Mouse (Mus musculus) left cerebral cortex, postnatal 10 days (tissue): ENCODE data around the gene Krtap12-1. TPM values are rescaled to one million over a fixed set of nuclear protein-coding genes. Genes with fewer than 3 reads are reported as not detected.
"Not testable (repeated sequence)": the region's sequence is repeated elsewhere in the genome, so short reads cannot be mapped to it uniquely, and the experiment has no call there.

Source experiments
- DNase-seq, 2 experiments: peaks; one replicate each; pipeline ENCODE4 v3.0.0; 2021 to 2022; ENCODE audit warnings: low spot score in 2 of 2, mixed read lengths in 1 of 2; ENCODE audit errors: extremely low spot score in 1 of 2
- intact Hi-C: fragments of 180-260 bp; cut with DNase I; formaldehyde crosslinking; loops from one replicate; pipeline ENCODE4 v1.15.1; 2025
- total RNA-seq, 2 experiments: library from RNA; stranded (reverse); gene quantifications; 2 replicates each; pipeline ENCODE4 v1.2.3; 2021

Gene Krtap12-1
- total RNA-seq, 2 experiments from 2014 or later, result not detected

DNA sequence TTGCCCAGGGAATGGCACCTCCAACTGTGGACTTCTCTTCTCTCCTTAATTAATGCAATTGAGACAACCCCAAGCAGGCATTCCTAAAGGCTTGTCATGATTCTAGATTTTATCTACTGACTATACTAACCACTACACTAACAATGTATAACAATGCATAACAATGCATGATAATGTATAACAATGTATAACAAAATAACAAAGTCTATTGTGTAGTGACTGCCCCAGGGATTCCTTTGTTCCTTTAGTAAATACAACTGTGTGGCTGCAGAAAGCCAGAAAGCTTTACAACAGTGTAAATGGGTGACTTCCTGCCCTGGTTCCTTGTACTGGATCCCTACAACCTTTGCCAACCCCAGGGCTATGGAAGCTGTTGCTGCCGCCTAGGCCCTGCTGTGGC lies 15.5 kb downstream of the Krtap12-1 start:
- DNase-seq, result no peak
- intact Hi-C loops, result no loop called here

DNA sequence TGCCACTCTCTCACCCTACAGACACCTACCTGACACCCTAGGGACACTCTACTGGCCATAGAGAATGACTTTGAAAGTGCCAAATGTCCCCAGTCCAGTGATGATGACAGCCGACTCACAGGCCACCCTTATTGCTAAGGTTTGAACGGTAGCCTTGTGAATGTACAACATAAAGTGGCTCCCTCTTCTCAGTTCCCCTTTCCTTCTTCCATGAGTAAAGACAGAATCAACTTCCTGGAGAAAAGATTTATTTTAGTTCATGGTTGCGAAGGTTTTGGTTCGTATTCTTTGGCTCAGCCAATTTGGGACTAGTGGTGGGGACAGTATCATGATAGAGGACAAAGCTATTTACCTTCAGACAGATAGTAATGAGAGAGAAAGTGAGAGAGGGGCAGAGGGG lies 18.5 kb downstream of the Krtap12-1 start:
- no peak for DNase-seq
- intact Hi-C loops, result no loop called here

DNA sequence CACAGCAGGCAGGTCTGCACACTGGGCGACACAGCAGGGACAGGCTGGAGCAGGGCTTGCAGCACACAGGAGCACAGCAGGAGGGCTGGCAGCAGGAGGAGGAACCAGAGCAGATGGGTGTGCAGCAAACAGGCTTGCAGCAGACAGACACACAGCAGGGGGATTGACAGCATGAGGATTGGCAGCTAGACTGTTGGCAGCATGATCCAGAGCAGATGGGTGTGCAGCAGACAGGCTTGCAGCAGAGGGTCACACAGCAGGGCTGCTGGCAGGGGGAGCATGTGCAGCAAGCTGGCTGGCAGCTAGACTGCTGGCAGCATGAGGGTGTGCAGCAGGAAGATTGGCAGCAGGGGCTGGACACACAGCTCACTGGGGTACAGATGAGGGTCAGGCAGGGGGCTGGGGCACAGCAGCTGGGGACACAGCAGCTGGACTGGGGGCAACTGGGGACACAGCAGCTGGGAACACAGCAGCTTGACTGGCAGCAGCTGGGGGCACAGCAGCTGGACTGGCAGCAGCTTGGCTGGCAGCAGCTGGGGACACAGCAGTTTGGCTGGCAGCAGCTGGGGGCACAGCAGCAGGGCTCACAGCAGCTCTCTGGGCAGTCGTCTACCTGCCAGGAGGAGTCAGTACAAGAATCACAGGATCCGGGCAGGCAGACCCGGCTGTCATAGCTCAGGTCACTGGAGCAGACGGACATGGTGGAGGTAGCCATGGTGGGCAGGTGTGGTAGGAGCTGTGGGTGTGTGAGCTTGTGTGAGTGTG lies 21.7 kb downstream of the Krtap12-1 start, which contains the start of gene Gm18596:
Gm18596 (minus strand) TSS at position 715 of the 765 bp plus-strand sequence.
- DNase-seq, intact Hi-C loops: not testable (repeated sequence)

DNA sequence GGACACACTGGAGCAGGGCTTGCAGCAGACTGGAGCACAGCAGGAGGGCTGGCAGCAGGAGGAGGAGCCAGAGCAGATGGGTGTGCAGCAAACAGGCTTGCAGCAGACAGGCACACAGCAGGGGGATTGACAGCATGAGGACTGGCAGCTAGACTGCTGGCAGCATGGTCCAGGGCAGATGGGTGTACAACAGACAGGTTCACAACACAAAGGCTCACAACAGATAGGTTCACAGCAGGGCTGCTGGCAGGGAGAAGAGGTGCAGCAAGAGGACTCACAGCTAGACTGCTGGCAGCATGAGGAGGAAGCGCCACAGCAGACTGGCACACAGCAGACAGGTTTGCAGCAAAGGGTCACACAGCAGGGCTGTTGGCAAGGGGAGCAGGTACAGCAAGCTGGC lies 30.3 kb downstream of the Krtap12-1 start:
- intact Hi-C loops, DNase-seq: not testable (repeated sequence)

DNA sequence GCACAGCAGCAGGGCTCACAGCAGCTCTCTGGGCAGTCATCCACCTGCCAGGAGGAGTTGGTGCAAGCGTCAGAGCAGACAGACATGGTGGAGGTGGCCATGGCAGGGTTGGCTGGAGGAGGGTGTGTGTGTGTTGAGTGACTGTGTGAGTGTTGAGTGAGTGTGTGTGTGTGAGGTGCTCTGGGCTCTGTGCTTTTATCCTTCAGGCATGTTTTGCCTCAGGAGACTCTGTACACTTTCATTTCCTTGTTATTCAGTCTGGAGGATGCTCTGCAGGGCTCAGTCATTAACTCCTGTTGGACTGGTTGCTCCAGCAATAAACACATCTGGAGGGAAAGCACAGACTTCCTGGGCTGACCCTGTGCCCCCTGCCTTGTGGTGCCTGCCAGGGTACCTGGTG lies 30.9 kb downstream of the Krtap12-1 start, which contains the start of gene Gm9736:
Gm9736 (minus strand) TSS at position 101 of the 400 bp plus-strand sequence.
- DNase-seq, intact Hi-C loops: not testable (repeated sequence)

DNA sequence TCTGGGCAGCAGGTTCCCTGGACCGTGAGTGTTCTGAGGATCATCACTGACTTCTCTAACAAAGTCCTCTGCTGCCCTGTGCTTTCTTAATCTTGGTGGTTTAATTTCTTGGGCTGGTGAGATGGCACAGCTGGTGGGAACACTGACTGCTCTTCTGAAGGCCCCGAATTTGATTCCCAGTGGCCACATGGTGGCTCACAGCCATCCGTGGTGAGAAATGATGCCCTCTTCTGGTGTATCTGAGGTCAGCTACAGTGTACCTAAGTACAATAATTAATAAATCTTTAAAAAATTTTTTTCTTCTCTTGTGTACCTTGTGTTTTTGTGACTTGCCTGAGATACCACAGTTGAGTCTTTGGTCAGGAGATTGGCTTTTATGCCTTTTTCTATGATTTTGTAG lies 31.9 kb downstream of the Krtap12-1 start:
- DNase-seq, intact Hi-C loops: not testable (repeated sequence)

DNA sequence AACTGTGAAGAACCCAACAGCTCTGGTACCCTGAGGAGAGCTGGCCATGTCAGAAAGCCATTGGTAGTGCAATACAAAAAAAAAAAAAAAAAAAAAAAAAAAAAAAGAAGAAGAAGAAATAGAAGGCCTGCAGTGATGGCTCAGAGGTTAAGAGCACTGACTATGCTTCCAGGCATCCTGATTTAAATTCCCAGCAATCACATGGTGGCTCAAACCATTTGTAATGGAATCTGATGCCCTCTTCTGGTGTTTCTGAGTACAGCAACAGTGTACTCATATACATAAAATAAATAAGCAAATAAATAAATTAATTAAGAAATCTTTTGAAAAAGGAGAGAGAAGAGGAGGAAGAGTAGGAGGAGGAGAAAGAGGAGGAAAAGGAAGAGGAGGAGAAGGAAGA lies 33.0 kb downstream of the Krtap12-1 start:
- no peak for DNase-seq
- intact Hi-C loops, result no loop called here

DNA sequence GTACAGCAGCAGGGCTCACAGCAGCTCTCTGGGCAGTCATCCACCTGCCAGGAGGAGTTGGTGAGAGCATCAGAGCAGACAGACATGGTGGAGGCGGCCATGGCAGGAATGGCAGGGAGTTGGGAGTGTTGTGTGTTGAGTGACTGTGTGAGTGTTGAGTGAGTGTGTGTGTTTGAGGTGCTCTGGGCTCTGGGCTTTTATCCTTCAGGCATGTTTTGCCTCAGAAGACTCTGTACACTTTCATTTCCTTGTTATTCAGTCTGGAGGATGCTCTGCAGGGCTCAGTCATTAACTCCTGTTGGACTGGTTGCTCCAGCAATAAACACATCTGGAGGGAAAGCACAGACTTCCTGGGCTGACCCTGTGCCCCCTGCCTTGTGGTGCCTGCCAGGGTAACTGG lies 39.2 kb downstream of the Krtap12-1 start, which contains the start of gene Gm3233:
Gm3233 (minus strand) TSS at position 101 of the 400 bp plus-strand sequence.
- DNase-seq, intact Hi-C loops: not testable (repeated sequence)

DNA sequence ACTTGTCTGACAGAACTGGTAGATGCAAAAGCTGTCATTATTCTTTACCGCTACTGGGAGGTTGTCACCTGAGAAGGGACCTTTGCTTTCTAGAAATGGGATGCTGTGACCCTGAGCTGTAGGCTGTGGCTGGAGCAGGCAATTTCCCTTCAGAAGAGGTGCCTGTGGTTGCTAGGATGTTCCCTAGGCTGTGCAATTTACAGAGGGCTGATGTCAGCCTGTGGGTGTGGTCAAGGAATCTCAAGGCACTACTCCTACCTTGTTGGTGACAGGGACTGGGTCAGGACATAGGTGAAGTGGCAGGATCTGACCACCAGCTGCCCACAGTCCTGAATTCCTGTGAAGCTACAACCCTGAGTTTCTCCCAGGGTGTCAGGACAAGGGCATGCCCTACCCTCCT lies 49.3 kb downstream of the Krtap12-1 start:
- DNase-seq, result no peak
- intact Hi-C loops, result no loop called here

Other genes starting within 250 kb of the Krtap12-1 start
- gene Fam207a, start 204.8 kb upstream of the Krtap12-1 start, total RNA-seq, result 10 to 100 TPM; 31.2 to 32.0 TPM
- 1 to 10 TPM; 2.0 to 2.4 TPM for gene Itgb2, start 190.3 kb upstream of the Krtap12-1 start, total RNA-seq
- gene Pttg1ip, start 138.9 kb upstream of the Krtap12-1 start, total RNA-seq, result 10 to 100 TPM; 59.2 to 66.9 TPM
- gene Sumo3, start 114.5 kb upstream of the Krtap12-1 start, total RNA-seq, result 100 to 1,000 TPM; 142 to 154 TPM
- gene Gm49325, start 114.4 kb upstream of the Krtap12-1 start, total RNA-seq, result 10 to 100 TPM; 18.5 to 22.8 TPM
- 10 to 100 TPM; 32.6 to 39.9 TPM for gene Ube2g2, start 98.3 kb upstream of the Krtap12-1 start, total RNA-seq
- gene Tspear, start 34.0 kb upstream of the Krtap12-1 start, total RNA-seq, result under 1 TPM in 1 of 2 experiments, not detected in 1; 0.18 TPM
- not detected for gene Gm19402, start 29.8 kb upstream of the Krtap12-1 start, total RNA-seq
- gene Gm9508, start 23.4 kb upstream of the Krtap12-1 start, total RNA-seq, result not detected
- gene Gm10272, start 14.0 kb upstream of the Krtap12-1 start, total RNA-seq, result not detected
- not detected for gene Gm10024, start 9.1 kb upstream of the Krtap12-1 start, total RNA-seq
- gene Gm10142, start 4.8 kb upstream of the Krtap12-1 start, total RNA-seq, result not detected
- not detected for gene Gm10100, start 5.9 kb downstream of the Krtap12-1 start, total RNA-seq
- not detected for gene Gm18596, start 22.0 kb downstream of the Krtap12-1 start, total RNA-seq
- not detected for gene Gm9736, start 30.8 kb downstream of the Krtap12-1 start, total RNA-seq
- gene Gm3233, start 39.1 kb downstream of the Krtap12-1 start, total RNA-seq, result not detected
- not detected for gene Gm3238, start 50.7 kb downstream of the Krtap12-1 start, total RNA-seq
- gene Gm7138, start 56.3 kb downstream of the Krtap12-1 start, total RNA-seq, result not detected
- gene Gm3250, start 61.9 kb downstream of the Krtap12-1 start, total RNA-seq, result not detected
- not detected for gene Gm7137, start 67.6 kb downstream of the Krtap12-1 start, total RNA-seq
- not detected for gene Gm9639, start 74.5 kb downstream of the Krtap12-1 start, total RNA-seq
- not detected for gene Gm19668, start 78.5 kb downstream of the Krtap12-1 start, total RNA-seq
- gene Gm9507, start 91.2 kb downstream of the Krtap12-1 start, total RNA-seq, result not detected
- not detected for gene Gm2696, start 94.1 kb downstream of the Krtap12-1 start, total RNA-seq
- gene Krtap10-4, start 106.5 kb downstream of the Krtap12-1 start, total RNA-seq, result not detected
- not detected for gene Krtap10-10, start 115.3 kb downstream of the Krtap12-1 start, total RNA-seq
- not detected for gene Gm36176, start 126.2 kb downstream of the Krtap12-1 start, total RNA-seq
- gene Gm10318, start 132.3 kb downstream of the Krtap12-1 start, total RNA-seq, result not detected
- gene Gm3285, start 141.4 kb downstream of the Krtap12-1 start, total RNA-seq, result not detected
- 10 to 100 TPM; 31.7 to 33.5 TPM for gene Lrrc3, start 181.9 kb downstream of the Krtap12-1 start, total RNA-seq
- 10 to 100 TPM; 27.4 to 29.6 TPM for gene Trpm2, start 250.0 kb downstream of the Krtap12-1 start, total RNA-seq